ENCODE assay signal across 8 mouse cellular contexts in the genomic region with DNA sequence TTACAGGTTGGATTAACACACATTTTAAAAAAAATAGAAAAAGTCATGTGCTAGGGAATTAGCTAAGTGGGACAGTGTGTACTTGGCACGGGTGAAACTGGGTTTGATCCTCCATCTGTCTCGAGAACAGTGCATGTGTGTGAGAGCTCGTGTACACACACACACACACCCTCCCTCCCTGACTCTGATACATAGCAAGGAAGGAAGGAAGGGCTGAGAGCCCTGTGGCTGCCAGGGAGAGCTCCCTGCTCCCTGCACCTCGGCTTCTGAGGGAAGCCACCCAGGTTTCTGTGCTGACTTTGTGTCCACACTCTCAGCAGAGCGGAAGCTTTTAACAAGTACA.
A peak's percentile ranks its signal among the peaks of the same experiment; 100 is the strongest.
DNase-seq lines count a peak whose midpoint lies in the region; ATAC-seq lines count a peak whose summit lies in the region.

No protein-coding gene starts in this region.

- ATAC-seq in cerebellum, adult (ENCODE audit: insufficient number of reproducible peaks, low FRiP score, low TSS enrichment), result peak; percentile 74
- ATAC-seq in granulocyte monocyte progenitor cell, adult 5-6 weeks (replicated peaks; ENCODE audit: poor library complexity, severe bottlenecking), result peak; percentile 34

- DNase-seq in cerebellum, postnatal 4 days (ENCODE audit: low spot score in 2 of 2), result no peak
- peak; percentile 91 for DNase-seq in cerebellum, adult 11-12 months
- DNase-seq in kidney, adult 8-10 months, result peak; percentile 54 to 55
- peak; percentile 27 to 57 for DNase-seq in lung, postnatal 4 days
- no peak for DNase-seq in natural killer cell, adult 2 months (ENCODE audit: low spot score in 2 of 2)
- no peak for DNase-seq in c-Kit-positive CD71-positive TER-119-positive erythroid progenitor cells, embryonic 14.5 days (ENCODE audit: low spot score)

Comparison
In these comparisons a context has a peak if more than half of its experiments do, and no peak if none do; other contexts are left out.
1. DNase-seq: peak in cerebellum, adult 11-12 months (single experiment), kidney, adult 8-10 months (2 of 2) and lung, postnatal 4 days (2 of 2); none in cerebellum, postnatal 4 days (0 of 2), natural killer cell, adult 2 months (0 of 2) and c-Kit-positive CD71-positive TER-119-positive erythroid progenitor cells, embryonic 14.5 days (single experiment).